Mouse (Mus musculus) lung, embryonic 15.5 days (tissue): Measurements from ENCODE around the gene Mrps14. TPM values are rescaled to one million over a fixed set of nuclear protein-coding genes. Genes with fewer than 3 reads are reported as not detected.
A peak's percentile ranks its signal among the peaks of the same experiment; 100 is the strongest.

Source experiments
- ATAC-seq: fragments of 200-750 bp; cut with Nextera tagmentation; 2 replicates; pipeline ENCODE4 v1.8.0; 2017; ENCODE audit warnings: moderate number of reproducible peaks, borderline replicate concordance; ENCODE audit not compliant: low FRiP score, low TSS enrichment; ENCODE audit errors: extremely low read depth
- H3K27ac ChIP-seq: fragments of 300-500 bp; sonication (generic); 2 replicates; pipeline ENCODE4 v1.5.1; 2015; ENCODE audit warnings: moderate library complexity, mild to moderate bottlenecking, inconsistent platforms
- H3K27me3 ChIP-seq: fragments of 300-500 bp; sonication (generic); 2 replicates; pipeline ENCODE4 v1.6.1; 2015; ENCODE audit warnings: inconsistent platforms
- H3K36me3 ChIP-seq: fragments of 300-500 bp; sonication (generic); 2 replicates; pipeline ENCODE4 v1.6.1; 2015; ENCODE audit warnings: inconsistent platforms
- H3K4me1 ChIP-seq: fragments of 300-500 bp; sonication (generic); 2 replicates; pipeline ENCODE4 v1.6.1; 2015; ENCODE audit warnings: inconsistent platforms
- H3K4me2 ChIP-seq: fragments of 300-500 bp; sonication (generic); 2 replicates; pipeline ENCODE4 v1.6.1; 2015; ENCODE audit warnings: inconsistent platforms, mild to moderate bottlenecking, moderate library complexity
- H3K4me3 ChIP-seq: fragments of 300-500 bp; sonication (generic); 2 replicates; pipeline ENCODE4 v1.5.1; 2015; ENCODE audit warnings: mild to moderate bottlenecking, inconsistent platforms
- H3K9ac ChIP-seq: fragments of 300-500 bp; sonication (generic); 2 replicates; pipeline ENCODE4 v1.6.1; 2015; ENCODE audit warnings: inconsistent platforms
- H3K9me3 ChIP-seq: fragments of 300-500 bp; sonication (generic); 2 replicates; pipeline ENCODE4 v1.6.1; 2016; ENCODE audit warnings: inconsistent platforms
- WGBS: fragments of 180-500 bp; shearing (Covaris S2); methylation state at CpG from one replicate; pipeline ENCODE4 v1.1.7; 2015; 5-methylcytosine and 5-hydroxymethylcytosine counted together
- polyA plus RNA-seq: library from polyadenylated mRNA; unstranded; fragments of >200 nt; fragmentation: Nextera tagmentation; extraction: Ambion mirVana; gene quantifications from 2 replicates; pipeline ENCODE4 v1.2.1, GENCODE M21; 2015

Gene Mrps14
- polyA plus RNA-seq, 1 experiment from 2014 or later, result 258 TPM

- Histone ChIP-seq H3K9me3 (no peaks in the 10 kb centered on the region), H3K27me3 (no peaks in the 10 kb centered on the region), H3K27ac (no peak overlapping the region), H3K4me2 (no peak overlapping the region), H3K4me3 (no peak overlapping the region), H3K9ac (no peak overlapping the region), H3K4me1 (peaks cover 7% of the 10 kb centered on the region; the same call in 1 of the 2 replicates), H3K36me3 (no peaks in the 10 kb centered on the region)
- ATAC-seq, result no peak
- 31% methylated on average over 4 of the region's 4 CpGs for WGBS
Measured at GRCm38 (mm10) chr1:160231013-160231412, 36.0 kb downstream of the Mrps14 start.

- Histone ChIP-seq H3K9me3 (no peaks in the 10 kb centered on the region), H3K27me3 (no peaks in the 10 kb centered on the region), H3K9ac (no peak overlapping the region), H3K4me1 (peaks cover 7% of the 10 kb centered on the region; the same call in 1 of the 2 replicates), H3K4me3 (no peak overlapping the region), H3K4me2 (no peak overlapping the region), H3K27ac (no peak overlapping the region), H3K36me3 (no peaks in the 10 kb centered on the region)
- WGBS, result 91% methylated on average over 3 of the region's 3 CpGs
- ATAC-seq, result no peak
Measured at GRCm38 (mm10) chr1:160232113-160232512, 37.1 kb downstream of the Mrps14 start.

- Histone ChIP-seq H3K36me3 (no peaks in the 10 kb centered on the region), H3K9ac (no peak overlapping the region), H3K4me1 (peaks cover 7% of the 10 kb centered on the region; the same call in 1 of the 2 replicates), H3K27me3 (no peaks in the 10 kb centered on the region), H3K4me2 (no peak overlapping the region), H3K27ac (peak overlapping the region; percentile 64), H3K4me3 (no peak overlapping the region), H3K9me3 (no peaks in the 10 kb centered on the region)
- ATAC-seq, result peak; percentile 90; the same call in 1 of the 2 replicates
Measured at GRCm38 (mm10) chr1:160233921-160234320, 38.9 kb downstream of the Mrps14 start.

- 90% methylated on average over 2 of the region's 2 CpGs for WGBS
- no peak overlapping the region for H3K9ac ChIP-seq
- ATAC-seq, result no peak
Measured at GRCm38 (mm10) chr1:160237981-160238380, 43.0 kb downstream of the Mrps14 start.

GRCm38 (mm10) chr1:160238852-160239443 is 43.9 kb downstream of the Mrps14 start:
- WGBS, result 97% methylated on average over 1 of the region's 1 CpGs
- Histone ChIP-seq H3K4me2 (no peak overlapping the region), H3K27me3 (no peaks in the 10 kb centered on the region), H3K9ac (no peak overlapping the region), H3K4me1 (peaks cover 7% of the 10 kb centered on the region; the same call in 1 of the 2 replicates), H3K36me3 (no peaks in the 10 kb centered on the region), H3K9me3 (no peaks in the 10 kb centered on the region), H3K4me3 (no peak overlapping the region), H3K27ac (no peak overlapping the region)
- ATAC-seq, result no peak

More at GRCm38 (mm10) chr1:160237981-160238380, 43.0 kb downstream of the Mrps14 start:
- H3K27me3 ChIP-seq, result no peaks in the 10 kb centered on the region
- no peaks in the 10 kb centered on the region for H3K36me3 ChIP-seq
- no peaks in the 10 kb centered on the region for H3K9me3 ChIP-seq
- H3K4me2 ChIP-seq, result no peak overlapping the region
- peaks cover 7% of the 10 kb centered on the region; the same call in 1 of the 2 replicates for H3K4me1 ChIP-seq
- H3K27ac ChIP-seq, result no peak overlapping the region
- no peak overlapping the region for H3K4me3 ChIP-seq

- Histone ChIP-seq H3K4me2 (no peak overlapping the region), H3K27me3 (no peaks in the 10 kb centered on the region), H3K9me3 (no peaks in the 10 kb centered on the region), H3K4me3 (no peak overlapping the region), H3K36me3 (no peaks in the 10 kb centered on the region), H3K27ac (no peak overlapping the region), H3K4me1 (no peaks in the 10 kb centered on the region), H3K9ac (no peak overlapping the region)
- WGBS, result 86% methylated on average over 2 of the region's 2 CpGs
- no peak for ATAC-seq
Measured at GRCm38 (mm10) chr1:160240091-160240490, 45.1 kb downstream of the Mrps14 start.

GRCm38 (mm10) chr1:160244689-160245088 is 49.7 kb downstream of the Mrps14 start:
- Histone ChIP-seq H3K27me3 (no peaks in the 10 kb centered on the region), H3K36me3 (no peaks in the 10 kb centered on the region), H3K27ac (no peak overlapping the region), H3K9me3 (no peaks in the 10 kb centered on the region), H3K4me1 (no peaks in the 10 kb centered on the region), H3K4me2 (no peak overlapping the region), H3K4me3 (no peak overlapping the region), H3K9ac (no peak overlapping the region)
- WGBS, result 90% methylated on average over 5 of the region's 5 CpGs
- ATAC-seq, result no peak

GRCm38 (mm10) chr1:160245954-160246353 is 50.9 kb downstream of the Mrps14 start:
- Histone ChIP-seq H3K27ac (no peak overlapping the region), H3K36me3 (no peaks in the 10 kb centered on the region), H3K9me3 (no peaks in the 10 kb centered on the region), H3K4me2 (no peak overlapping the region), H3K4me3 (no peak overlapping the region), H3K9ac (no peak overlapping the region), H3K27me3 (no peaks in the 10 kb centered on the region), H3K4me1 (no peaks in the 10 kb centered on the region)
- 59% methylated on average over 2 of the region's 2 CpGs for WGBS
- ATAC-seq, result no peak

GRCm38 (mm10) chr1:160246844-160247243 is 51.8 kb downstream of the Mrps14 start:
- H3K27me3 ChIP-seq, result no peaks in the 10 kb centered on the region
- H3K9me3 ChIP-seq, result no peaks in the 10 kb centered on the region
- no peak overlapping the region for H3K27ac ChIP-seq

GRCm38 (mm10) chr1:160247473-160247872 is 52.5 kb downstream of the Mrps14 start:
- Histone ChIP-seq H3K27me3 (no peaks in the 10 kb centered on the region), H3K36me3 (no peaks in the 10 kb centered on the region), H3K9me3 (no peaks in the 10 kb centered on the region), H3K27ac (no peak overlapping the region), H3K4me2 (no peak overlapping the region), H3K4me1 (no peaks in the 10 kb centered on the region), H3K9ac (no peak overlapping the region), H3K4me3 (no peak overlapping the region)
- no peak for ATAC-seq
- WGBS, result 74% methylated on average over 9 of the region's 9 CpGs

More at GRCm38 (mm10) chr1:160246844-160247243, 51.8 kb downstream of the Mrps14 start:
- H3K9ac ChIP-seq, result no peak overlapping the region
- no peaks in the 10 kb centered on the region for H3K36me3 ChIP-seq
- no peaks in the 10 kb centered on the region for H3K4me1 ChIP-seq
- 61% methylated on average over 4 of the region's 4 CpGs for WGBS
- no peak for ATAC-seq
- no peak overlapping the region for H3K4me3 ChIP-seq
- H3K4me2 ChIP-seq, result no peak overlapping the region

- 65% methylated on average over 3 of the region's 3 CpGs for WGBS
- Histone ChIP-seq H3K9me3 (no peaks in the 10 kb centered on the region), H3K36me3 (no peaks in the 10 kb centered on the region), H3K27ac (0 out of 2 replicates have a peak overlapping the region, but pooled peaks have one; percentile 33), H3K9ac (no peak overlapping the region), H3K27me3 (no peaks in the 10 kb centered on the region), H3K4me1 (no peaks in the 10 kb centered on the region), H3K4me3 (no peak overlapping the region), H3K4me2 (no peak overlapping the region)
- ATAC-seq, result no peak
Measured at GRCm38 (mm10) chr1:160249786-160250185, 54.8 kb downstream of the Mrps14 start.

- H3K4me2 ChIP-seq, result no peak overlapping the region
- H3K9ac ChIP-seq, result no peak overlapping the region
- no peaks in the 10 kb centered on the region for H3K27me3 ChIP-seq
- no peak for ATAC-seq
- H3K4me1 ChIP-seq, result no peaks in the 10 kb centered on the region
- H3K27ac ChIP-seq, result no peak overlapping the region; the same call in 1 of the 2 replicates
- H3K4me3 ChIP-seq, result no peak overlapping the region
- WGBS, result 36% methylated on average over 4 of the region's 4 CpGs
- H3K36me3 ChIP-seq, result no peaks in the 10 kb centered on the region
- no peaks in the 10 kb centered on the region for H3K9me3 ChIP-seq
Measured at GRCm38 (mm10) chr1:160250782-160251181, 55.8 kb downstream of the Mrps14 start.
